ENCODE assay signal across 17 mouse cellular contexts in the genomic region with DNA sequence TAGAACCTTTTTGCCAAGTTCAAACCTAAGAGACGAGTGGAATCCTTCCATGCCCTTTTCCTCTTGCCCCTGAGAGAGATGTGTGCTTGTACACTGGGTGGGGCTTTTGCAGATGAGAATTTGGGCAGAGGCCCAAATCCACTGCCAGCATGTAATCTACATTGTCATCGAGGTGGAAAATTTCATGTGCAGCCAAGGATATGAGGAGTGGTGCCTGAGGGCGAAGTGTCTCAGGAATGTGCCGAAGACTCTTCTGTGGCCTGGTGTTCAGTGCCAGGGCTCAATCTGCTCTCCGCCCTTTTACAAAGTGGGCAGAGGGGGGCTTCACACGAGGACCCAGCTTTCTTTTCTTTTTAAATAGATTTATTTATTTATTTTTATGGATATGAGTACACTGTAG. TPM values are rescaled to one million over a fixed set of nuclear protein-coding genes. Genes with fewer than 3 reads are reported as not detected.
A peak's percentile ranks its signal among the peaks of the same experiment; 100 is the strongest.
DNase-seq lines count a peak whose midpoint lies in the region; TF ChIP-seq lines count a peak whose summit lies in the region.
"Had no signal": no experiment of that assay in that cellular context is flagged by ENCODE, and none has a peak within 500 bp of the region (broad histone marks: within the 10 kb centered on the region; RNA-seq: fewer than 3 reads in every experiment).

No protein-coding gene starts in this region.

- peak overlapping the region; percentile 67; the same call in 1 of the 2 replicates for H3K27ac ChIP-seq in left cerebral cortex, adult 2 months
- H3K27ac ChIP-seq: limb, embryonic 12.5 days; lung, embryonic 15.5 days had no signal

- no peak overlapping the region for H3K4me3 ChIP-seq in left cerebral cortex, adult 2 months
- H3K4me3 ChIP-seq: embryonic facial prominence, embryonic 13.5 days; limb, embryonic 12.5 days; lung, embryonic 15.5 days had no signal

- intact Hi-C loops in left cerebral cortex, adult 2 months (cut with DNase I) = loop anchor here (5.0 kb wide), 1 partner anchor 58 kb away; a partner anchor contains a TSS
- intact Hi-C loops in left cerebral cortex, postnatal 36 days (cut with DNase I) = loop anchor here (5.0 kb wide), 1 partner anchor 58 kb away; a partner anchor contains a TSS

- TF ChIP-seq POLR2A in brain, embryonic 14.5 days (IDR thresholded peaks at IDR 0.05; ENCODE audit: borderline replicate concordance, extremely low read depth, insufficient read depth, insufficient read length, poor library complexity, severe bottlenecking) = no peak

- DNase-seq in heart, adult 11 months = peak; percentile 85
- DNase-seq in heart, postnatal 4 days = no peak
- no peak for DNase-seq in left cerebral cortex, adult 2 months (ENCODE audit: extremely low spot score in 1 of 2, low spot score in 2 of 2)
- no peak for DNase-seq in left cerebral cortex, postnatal 36 days (ENCODE audit: low spot score in 2 of 2)
- DNase-seq in brain, embryonic 14.5 days (ENCODE audit: low read depth) = peak; percentile 56
- peak; percentile 83 for DNase-seq in lung, postnatal 36 days
- DNase-seq in ovary, postnatal 10 days (ENCODE audit: low spot score) = no peak
- no peak for DNase-seq in embryo, embryonic 11 days
- DNase-seq: cerebellum, adult 9-11 months had no signal

- no peak for TF ChIP-seq CTCF in left cerebral cortex, adult 2 months (IDR thresholded peaks at IDR 0.05)
- no peak for TF ChIP-seq CTCF in brain, embryonic 14.5 days (IDR thresholded peaks at IDR 0.05; ENCODE audit: borderline replicate concordance, extremely low read depth, insufficient read depth, insufficient read length)

RNA-seq across cellular contexts. Expression of a gene that starts 15.8 kb away (rescaled TPM):
- 10 to 100 TPM; 11.8 to 20.6 TPM for total RNA-seq in heart, postnatal 4 days (2021)
- 10 to 100 TPM; 30.9 to 33.7 TPM for total RNA-seq in left cerebral cortex, adult 2 months (2021)
- total RNA-seq in left cerebral cortex, postnatal 36 days (2021) = 10 to 100 TPM; 28.4 to 36.9 TPM
- polyA plus RNA-seq in brain, embryonic 14.5 days (2012; rRNA removed) = 16.7 and 19.0 TPM in 2 replicates

RNA-seq across cellular contexts. Expression of a gene that starts 19.0 kb away (rescaled TPM):
- total RNA-seq in heart, postnatal 4 days (2021) = not detected
- not detected for total RNA-seq in left cerebral cortex, adult 2 months (2021)
- not detected for total RNA-seq in left cerebral cortex, postnatal 36 days (2021)
- polyA plus RNA-seq in brain, embryonic 14.5 days (2012; rRNA removed) = not detected in 2 replicates
- total RNA-seq: CH12.LX; layer of hippocampus, postnatal 10 days; monocyte, adult 5-6 weeks had no signal
- polyA plus RNA-seq: embryonic facial prominence, embryonic 13.5 days; heart, embryonic 11.5 days; limb, embryonic 12.5 days; lung, embryonic 15.5 days; stomach, embryonic 16.5 days had no signal

RNA-seq across cellular contexts. Expression of a gene that starts 45.4 kb away (rescaled TPM):
- 100 to 1,000 TPM; 128 to 133 TPM for total RNA-seq in heart, postnatal 4 days (2021)
- total RNA-seq in left cerebral cortex, adult 2 months (2021) = 100 to 1,000 TPM; 110 to 111 TPM
- total RNA-seq in left cerebral cortex, postnatal 36 days (2021) = 100 to 1,000 TPM; 113 to 124 TPM
- 79.3 and 82.9 TPM in 2 replicates for polyA plus RNA-seq in brain, embryonic 14.5 days (2012; rRNA removed)

RNA-seq across cellular contexts. Expression of a gene that starts 59.6 kb away (rescaled TPM):
- 10 to 100 TPM; 17.6 to 20.2 TPM for total RNA-seq in heart, postnatal 4 days (2021)
- total RNA-seq in left cerebral cortex, adult 2 months (2021) = 10 to 100 TPM; 77.9 to 78.9 TPM
- 10 to 100 TPM; 76.0 to 76.9 TPM for total RNA-seq in left cerebral cortex, postnatal 36 days (2021)
- polyA plus RNA-seq in brain, embryonic 14.5 days (2012; rRNA removed) = 57.6 and 82.6 TPM in 2 replicates

Comparison
In these comparisons a context has a peak if more than half of its experiments do, and no peak if none do; other contexts are left out.
1. DNase-seq: peak in heart, adult 11 months (single experiment), brain, embryonic 14.5 days (single experiment) and lung, postnatal 36 days (single experiment); none in heart, postnatal 4 days (single experiment), left cerebral cortex, adult 2 months (0 of 2), left cerebral cortex, postnatal 36 days (0 of 2), ovary, postnatal 10 days (single experiment) and embryo, embryonic 11 days (single experiment).